In genomic region chr5:43217468-43217867, GRCm38 (mm10) we compare ENCODE assay signal across 15 mouse cellular contexts. TPM values are rescaled to one million over a fixed set of nuclear protein-coding genes. Genes with fewer than 3 reads are reported as not detected.
A peak's percentile ranks its signal among the peaks of the same experiment; 100 is the strongest.
DNase-seq lines count a peak whose midpoint lies in the region; ATAC-seq and TF ChIP-seq lines count a peak whose summit lies in the region.
"Had no signal": no experiment of that assay in that cellular context is flagged by ENCODE, and none has a peak within 500 bp of the region (broad histone marks: within the 10 kb centered on the region; RNA-seq: fewer than 3 reads in every experiment).

No protein-coding gene starts in this region.

- ATAC-seq in erythroblast, adult 5-6 weeks (replicated peaks; ENCODE audit: low FRiP score, poor library complexity, severe bottlenecking) = no peak
- ATAC-seq in forebrain, embryonic 14.5 days = no peak
- ATAC-seq: CD4-positive, CD25-positive, alpha-beta regulatory T cell, adult 4 months; Patski had no signal

- H3K36me3 ChIP-seq in macrophage (ENCODE audit: inconsistent target) = no peaks in the 10 kb centered on the region
- no peaks in the 10 kb centered on the region for H3K36me3 ChIP-seq in forebrain, embryonic 14.5 days (ENCODE audit: control insufficient read depth, insufficient read depth, low read length)
- H3K36me3 ChIP-seq: heart, embryonic 10.5 days; hindbrain, embryonic 10.5 days had no signal

- peaks cover 23% of the 10 kb centered on the region for H3K4me1 ChIP-seq in bone marrow macrophage, adult 2 months (ENCODE audit: control insufficient read depth, insufficient read depth, low read length)
- H3K4me1 ChIP-seq in forebrain, embryonic 14.5 days (ENCODE audit: control insufficient read depth, insufficient read depth, low read length) = no peaks in the 10 kb centered on the region
- H3K4me1 ChIP-seq: hindbrain, embryonic 10.5 days had no signal

- WGBS in macrophage (ENCODE audit: missing documents) = 75% methylated on average over 4 of the region's 4 CpGs
- 51% methylated on average over 4 of the region's 4 CpGs for WGBS in forebrain, embryonic 14.5 days

- peak overlapping the region; percentile 84 for H3K27ac ChIP-seq in bone marrow macrophage, adult 2 months (ENCODE audit: insufficient read depth, low read depth, low read length)
- peak overlapping the region; percentile 83 for H3K27ac ChIP-seq in macrophage
- H3K27ac ChIP-seq in forebrain, embryonic 14.5 days (ENCODE audit: low read depth, low read length) = no peak overlapping the region
- H3K27ac ChIP-seq: heart, embryonic 10.5 days; hindbrain, embryonic 10.5 days had no signal

- peak; percentile 81 for DNase-seq in ES-CJ7 (ENCODE audit: low read depth, low spot score)
- peak; percentile 45 to 54 for DNase-seq in kidney, postnatal 25 days
- no peak for DNase-seq in lung, postnatal 10 days
- no peak for DNase-seq in forebrain, embryonic 14.5 days (ENCODE audit: low spot score)
- DNase-seq: adrenal gland, postnatal 36 days; layer of hippocampus, postnatal 36 days; lung, postnatal 14 days; midbrain, embryonic 14.5 days had no signal

- H3K4me3 ChIP-seq in bone marrow macrophage, adult 2 months (ENCODE audit: insufficient read depth, low read length) = no peak overlapping the region
- H3K4me3 ChIP-seq in macrophage (ENCODE audit: inconsistent target) = no peak overlapping the region
- H3K4me3 ChIP-seq in forebrain, embryonic 14.5 days (ENCODE audit: low read depth, low read length) = no peak overlapping the region
- H3K4me3 ChIP-seq: heart, embryonic 10.5 days; hindbrain, embryonic 10.5 days had no signal

- H3K27me3 ChIP-seq in forebrain, embryonic 14.5 days (replicated peaks; ENCODE audit: control insufficient read depth, insufficient read depth, low read length) = no peaks in the 10 kb centered on the region
- H3K27me3 ChIP-seq: Patski had no signal

- H3K9ac ChIP-seq in forebrain, embryonic 14.5 days (ENCODE audit: low read length) = no peak overlapping the region

- no peaks in the 10 kb centered on the region for H3K9me3 ChIP-seq in forebrain, embryonic 14.5 days (replicated peaks; ENCODE audit: control insufficient read depth, low read length)
- H3K9me3 ChIP-seq: heart, embryonic 10.5 days; hindbrain, embryonic 10.5 days had no signal

- TF ChIP-seq CTCF in bone marrow macrophage, adult 2 months (IDR thresholded peaks at IDR 0.05; ENCODE audit: low read depth, low read length) = no peak

- no peaks in the 10 kb centered on the region for H3K79me2 ChIP-seq in macrophage (ENCODE audit: inconsistent target)

- H3K4me2 ChIP-seq in forebrain, embryonic 14.5 days (ENCODE audit: low read length) = no peak overlapping the region

- no peak for TF ChIP-seq POLR2A in bone marrow macrophage, adult 2 months (IDR thresholded peaks at IDR 0.05; ENCODE audit: borderline replicate concordance, low read depth, low read length)

RNA-seq across cellular contexts. Expression of gene Cpeb2, which starts 15.5 kb away (rescaled TPM):
- polyA plus RNA-seq in bone marrow macrophage, adult 2 months (2012; ENCODE audit: insufficient read depth, insufficient read length, missing spikeins) = 18.0 and 24.0 TPM in 2 replicates
- total RNA-seq in macrophage (2018; cell fraction: chromatin; rRNA removed) = 100 to 1,000 TPM in 9 of 26 experiments, 10 to 100 TPM in 17; 32.5 to 269 (median 78.5) TPM
- total RNA-seq in macrophage (2018; cell fraction: cytosol; rRNA removed) = 10 to 100 TPM; 11.2 to 71.9 (median 20.6) TPM
- 100 to 1,000 TPM in 8 of 26 experiments, 10 to 100 TPM in 18; 25.7 to 210 (median 64.1) TPM for total RNA-seq in macrophage (2018; cell fraction: nucleus; rRNA removed)
- 13.3 to 29.7 TPM (median 16.2 TPM) in 3 replicates for polyA plus RNA-seq in macrophage (2018)
- total RNA-seq in erythroblast, adult 5-6 weeks (2015; ENCODE audit: low replicate concordance) = 3.3 and 12.1 TPM in 2 replicates
- total RNA-seq in erythroblast, adult 5-6 weeks (2017; ENCODE audit: low replicate concordance) = 1.8 and 2.0 TPM in 2 replicates
- polyA plus RNA-seq in forebrain, embryonic 14.5 days (2014; fragmentation: Nextera tagmentation; extraction: Ambion mirVana) = 6.9 and 8.7 TPM in 2 replicates

Comparison
In these comparisons a context has a peak if more than half of its experiments do, and no peak if none do; other contexts are left out.
1. DNase-seq: peak in ES-CJ7 (single experiment) and kidney, postnatal 25 days (2 of 2); none in lung, postnatal 10 days (single experiment) and forebrain, embryonic 14.5 days (single experiment).